Mouse (Mus musculus) limb, embryonic 13.5 days (tissue): ENCODE results near the gene Fez2. TPM values are rescaled to one million over a fixed set of nuclear protein-coding genes. Genes with fewer than 3 reads are reported as not detected.

Experiments used
- ATAC-seq: fragments of 200-750 bp; cut with Nextera tagmentation; 2 replicates; pipeline ENCODE4 v1.8.0; 2017; ENCODE audit warnings: low read depth, moderate number of reproducible peaks, moderate TSS enrichment; ENCODE audit not compliant: low FRiP score
- H3K27ac ChIP-seq: fragments of 300-500 bp; sonication (generic); 2 replicates; pipeline ENCODE4 v1.5.1; 2015; ENCODE audit warnings: inconsistent platforms, mild to moderate bottlenecking, moderate library complexity
- H3K27me3 ChIP-seq: fragments of 300-500 bp; sonication (generic); 2 replicates; pipeline ENCODE4 v1.6.1; 2015; ENCODE audit warnings: mild to moderate bottlenecking, inconsistent platforms
- H3K36me3 ChIP-seq: fragments of 300-500 bp; sonication (generic); 2 replicates; pipeline ENCODE4 v1.6.1; 2015; ENCODE audit warnings: inconsistent platforms, mild to moderate bottlenecking, moderate library complexity
- H3K4me1 ChIP-seq: fragments of 300-500 bp; sonication (generic); 2 replicates; pipeline ENCODE4 v1.6.1; 2015; ENCODE audit warnings: inconsistent platforms
- H3K4me2 ChIP-seq: fragments of 300-500 bp; sonication (generic); replicated peaks from 2 replicates; pipeline ENCODE4 v1.6.1; 2015; ENCODE audit warnings: inconsistent platforms, mild to moderate bottlenecking, moderate library complexity
- H3K4me3 ChIP-seq: fragments of 300-500 bp; sonication (generic); 2 replicates; pipeline ENCODE4 v1.5.1; 2015; ENCODE audit warnings: moderate library complexity, mild to moderate bottlenecking, inconsistent platforms
- H3K9ac ChIP-seq: fragments of 300-500 bp; sonication (generic); 2 replicates; pipeline ENCODE4 v1.6.1; 2015; ENCODE audit warnings: mild to moderate bottlenecking, inconsistent platforms
- H3K9me3 ChIP-seq: fragments of 300-500 bp; sonication (generic); 2 replicates; pipeline ENCODE4 v1.6.1; 2016; ENCODE audit warnings: inconsistent platforms
- WGBS: fragments of 180-500 bp; shearing (Covaris S2); methylation state at CpG from one replicate; pipeline ENCODE4 v1.1.7; 2015; 5-methylcytosine and 5-hydroxymethylcytosine counted together
- polyA plus RNA-seq: library from polyadenylated mRNA; unstranded; fragments of >200 nt; fragmentation: Nextera tagmentation; extraction: Ambion mirVana; gene quantifications from 2 replicates; pipeline ENCODE4 v1.2.1, GENCODE M21; 2015

Fez2 gene
- polyA plus RNA-seq, 1 experiment from 2014 or later, result 41.2 TPM

DNA sequence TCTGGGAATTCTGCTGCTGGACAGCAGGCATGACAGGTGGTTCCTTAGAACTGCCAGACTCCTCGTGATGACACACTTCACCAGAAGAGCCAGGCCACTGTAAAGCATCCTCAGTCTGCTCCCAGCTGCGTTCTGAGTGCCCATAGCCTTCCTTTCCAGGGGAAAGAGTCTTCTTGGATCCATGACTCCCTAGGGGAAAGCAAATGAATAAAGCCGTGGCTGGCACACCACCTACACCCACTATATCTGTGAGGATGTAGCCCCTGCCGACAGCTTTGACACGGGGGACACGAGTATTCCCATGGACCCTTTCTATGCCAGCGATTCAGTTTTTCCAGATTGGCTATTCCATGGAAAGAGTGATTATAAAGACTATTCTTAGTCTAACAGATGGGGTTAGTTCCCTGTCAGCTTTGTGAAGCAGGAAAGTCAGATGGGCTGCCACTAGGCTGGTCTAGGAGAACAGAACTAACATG, 59.7 kb downstream of the Fez2 start:
- Histone ChIP-seq H3K36me3 (peaks cover 30% of the 10 kb centered on the region), H3K27ac (no peak overlapping the region), H3K4me2 (no peak overlapping the region), H3K4me1 (peaks cover 3% of the 10 kb centered on the region; the same call in 1 of the 2 replicates), H3K4me3 (no peak overlapping the region), H3K27me3 (no peaks in the 10 kb centered on the region), H3K9me3 (no peaks in the 10 kb centered on the region), H3K9ac (no peak overlapping the region)
- WGBS, result 80% methylated on average over 7 of the region's 7 CpGs
- ATAC-seq, result no peak

- no peak for ATAC-seq
- no peaks in the 10 kb centered on the region for H3K9me3 ChIP-seq
- H3K9ac ChIP-seq, result no peak overlapping the region
- H3K27me3 ChIP-seq, result no peaks in the 10 kb centered on the region
- H3K4me1 ChIP-seq, result peaks cover 3% of the 10 kb centered on the region; the same call in 1 of the 2 replicates
- H3K4me2 ChIP-seq, result no peak overlapping the region
- WGBS, result 45% methylated on average over 4 of the region's 4 CpGs
- H3K36me3 ChIP-seq, result peaks cover 36% of the 10 kb centered on the region
- no peak overlapping the region for H3K4me3 ChIP-seq
- H3K27ac ChIP-seq, result no peak overlapping the region
Observed at GRCm38 (mm10) chr17:78357753-78358152, 60.2 kb downstream of the Fez2 start.

- no peak for ATAC-seq
- Histone ChIP-seq H3K4me1 (peaks cover 4% of the 10 kb centered on the region; the same call in 1 of the 2 replicates), H3K36me3 (peaks cover 45% of the 10 kb centered on the region), H3K9ac (no peak overlapping the region), H3K9me3 (no peaks in the 10 kb centered on the region), H3K27ac (no peak overlapping the region), H3K27me3 (no peaks in the 10 kb centered on the region), H3K4me2 (no peak overlapping the region), H3K4me3 (no peak overlapping the region)
- 84% methylated on average over 8 of the region's 8 CpGs for WGBS
Observed at GRCm38 (mm10) chr17:78355611-78356010, 62.3 kb downstream of the Fez2 start.

- H3K4me1 ChIP-seq, result peaks cover 4% of the 10 kb centered on the region; the same call in 1 of the 2 replicates
- no peak for ATAC-seq
- H3K27ac ChIP-seq, result no peak overlapping the region
- H3K9me3 ChIP-seq, result no peaks in the 10 kb centered on the region
- 82% methylated on average over 12 of the region's 12 CpGs for WGBS
- H3K4me2 ChIP-seq, result no peak overlapping the region
- no peaks in the 10 kb centered on the region for H3K27me3 ChIP-seq
- H3K9ac ChIP-seq, result no peak overlapping the region
- H3K36me3 ChIP-seq, result peaks cover 50% of the 10 kb centered on the region
- H3K4me3 ChIP-seq, result no peak overlapping the region
Observed at GRCm38 (mm10) chr17:78354871-78355270, 63.1 kb downstream of the Fez2 start.

GRCm38 (mm10) chr17:78354411-78354810, 63.5 kb downstream of the Fez2 start:
- Histone ChIP-seq H3K4me3 (no peak overlapping the region), H3K9ac (no peak overlapping the region), H3K27me3 (no peaks in the 10 kb centered on the region), H3K9me3 (no peaks in the 10 kb centered on the region), H3K27ac (no peak overlapping the region), H3K4me2 (no peak overlapping the region), H3K4me1 (peaks cover 4% of the 10 kb centered on the region; the same call in 1 of the 2 replicates), H3K36me3 (peaks cover 54% of the 10 kb centered on the region)
- ATAC-seq, result no peak
- WGBS, result 77% methylated on average over 2 of the region's 2 CpGs

- Histone ChIP-seq H3K27ac (no peak overlapping the region), H3K4me3 (no peak overlapping the region), H3K4me2 (no peak overlapping the region), H3K9ac (no peak overlapping the region), H3K9me3 (no peaks in the 10 kb centered on the region), H3K27me3 (no peaks in the 10 kb centered on the region), H3K36me3 (peaks cover 69% of the 10 kb centered on the region), H3K4me1 (peaks cover 4% of the 10 kb centered on the region; the same call in 1 of the 2 replicates)
- no peak for ATAC-seq
- WGBS, result 83% methylated on average over 3 of the region's 3 CpGs
Observed at GRCm38 (mm10) chr17:78352500-78352855, 65.5 kb downstream of the Fez2 start.

- Histone ChIP-seq H3K4me3 (no peak overlapping the region), H3K27me3 (no peaks in the 10 kb centered on the region), H3K4me2 (no peak overlapping the region), H3K27ac (no peak overlapping the region), H3K4me1 (peaks cover 4% of the 10 kb centered on the region; the same call in 1 of the 2 replicates), H3K9me3 (no peaks in the 10 kb centered on the region), H3K9ac (no peak overlapping the region), H3K36me3 (peaks cover 67% of the 10 kb centered on the region)
- WGBS, result 51% methylated on average over 12 of the region's 12 CpGs
- ATAC-seq, result 0 out of 2 replicates have a peak, but pooled peaks have one; percentile 30
Observed at GRCm38 (mm10) chr17:78351676-78352499, 66.1 kb downstream of the Fez2 start.

DNA sequence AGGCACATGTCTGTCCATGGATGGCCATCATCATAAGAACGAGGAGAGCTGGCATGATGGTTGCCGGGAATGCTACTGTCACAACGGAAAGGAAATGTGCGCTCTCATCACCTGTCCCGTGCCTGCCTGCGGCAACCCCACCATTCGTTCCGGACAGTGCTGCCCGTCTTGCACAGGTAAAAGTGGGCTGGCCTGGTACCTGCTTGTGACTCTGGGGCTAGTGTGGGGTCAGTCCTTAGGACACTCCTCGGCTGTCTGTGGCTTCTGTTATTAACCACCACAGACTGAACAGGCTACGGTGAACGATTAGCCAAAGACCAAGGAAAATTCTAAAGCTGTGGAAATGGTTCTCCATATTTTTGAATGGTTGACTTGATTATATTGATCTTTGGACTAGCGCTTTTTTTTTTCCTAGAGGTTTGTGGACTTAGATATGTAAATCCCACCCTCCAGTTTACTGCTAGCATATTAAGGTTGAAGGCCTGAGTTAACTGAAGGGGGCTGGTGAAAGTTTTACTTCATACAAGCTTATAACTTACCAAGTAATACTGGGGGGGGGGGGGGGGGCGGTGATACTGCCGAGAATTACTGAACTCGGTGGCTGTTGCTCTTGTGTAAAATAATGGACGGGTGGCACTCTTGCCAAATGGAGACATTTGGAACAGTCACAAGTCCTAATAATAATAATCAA, 70.7 kb downstream of the Fez2 start:
- no peak overlapping the region for H3K4me3 ChIP-seq
- H3K4me1 ChIP-seq, result peaks cover 12% of the 10 kb centered on the region; the same call in 1 of the 2 replicates
- peaks cover 54% of the 10 kb centered on the region for H3K36me3 ChIP-seq
- H3K27me3 ChIP-seq, result no peaks in the 10 kb centered on the region
- no peak overlapping the region for H3K27ac ChIP-seq
- no peak overlapping the region for H3K9ac ChIP-seq
- H3K4me2 ChIP-seq, result no peak overlapping the region
- no peak for ATAC-seq
- 94% methylated on average over 17 of the region's 17 CpGs for whole genome bisulfite sequencing
- no peaks in the 10 kb centered on the region for H3K9me3 ChIP-seq

DNA sequence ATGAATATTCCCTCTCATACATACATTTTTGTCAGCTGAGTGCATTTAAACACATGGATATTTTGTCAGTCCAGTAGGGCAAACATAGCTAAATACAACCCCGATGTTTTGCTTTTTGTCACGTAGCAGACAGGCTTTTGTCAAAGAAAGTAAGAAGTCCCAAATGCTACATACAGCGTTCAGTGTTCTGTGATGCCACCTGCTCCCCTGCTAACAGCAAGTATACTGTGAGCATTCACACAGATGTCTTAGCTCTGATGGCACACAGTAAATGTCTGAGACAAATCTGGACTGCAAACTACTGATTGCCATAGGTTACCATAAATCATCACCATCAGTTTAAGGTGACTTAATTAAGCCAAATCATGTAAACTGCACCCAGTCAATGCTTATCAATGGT, 74.3 kb downstream of the Fez2 start:
- peaks cover 33% of the 10 kb centered on the region for H3K36me3 ChIP-seq
- no peaks in the 10 kb centered on the region for H3K27me3 ChIP-seq
- no peak overlapping the region for H3K4me2 ChIP-seq
- no peak overlapping the region for H3K27ac ChIP-seq
- H3K9me3 ChIP-seq, result no peaks in the 10 kb centered on the region
- WGBS, result 94% methylated on average over 3 of the region's 3 CpGs
- no peak for ATAC-seq
- H3K4me3 ChIP-seq, result no peak overlapping the region
- 0 out of 2 replicates have a peak, but pooled peaks cover 11% of the 10 kb centered on the region for H3K4me1 ChIP-seq
- H3K9ac ChIP-seq, result no peak overlapping the region

DNA sequence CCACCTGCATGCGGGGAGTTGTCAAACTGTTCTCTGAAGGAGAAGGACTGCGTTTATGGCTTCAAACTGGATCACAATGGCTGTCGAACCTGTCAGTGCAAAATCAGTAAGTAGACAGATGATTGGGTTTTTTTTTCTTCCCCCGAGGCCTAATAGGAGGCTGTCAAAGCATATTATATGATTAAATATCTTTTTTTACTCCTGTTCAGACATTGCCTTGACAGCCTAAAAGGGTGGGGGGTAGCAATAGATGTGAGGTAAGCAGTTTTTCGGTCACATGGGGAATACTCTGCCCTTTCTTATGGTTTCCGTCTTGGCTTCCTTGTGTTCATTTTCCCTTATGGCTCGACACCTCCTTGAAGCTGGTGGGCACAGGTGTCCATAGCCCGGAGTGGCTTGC, 82.7 kb downstream of the Fez2 start:
- no peak overlapping the region for H3K4me3 ChIP-seq

GRCm38 (mm10) chr17:78333275-78333674, 84.7 kb downstream of the Fez2 start:
- no peak overlapping the region for H3K4me3 ChIP-seq
- H3K36me3 ChIP-seq, result peaks cover 21% of the 10 kb centered on the region
- WGBS, result 85% methylated on average over 10 of the region's 10 CpGs
- no peaks in the 10 kb centered on the region for H3K9me3 ChIP-seq
- H3K4me1 ChIP-seq, result peaks cover 10% of the 10 kb centered on the region
- H3K27ac ChIP-seq, result no peak overlapping the region
- H3K27me3 ChIP-seq, result no peaks in the 10 kb centered on the region
- H3K9ac ChIP-seq, result no peak overlapping the region
- ATAC-seq, result no peak
- no peak overlapping the region for H3K4me2 ChIP-seq

More for the DNA sequence above, 82.7 kb downstream of the Fez2 start:
- Histone ChIP-seq H3K4me2 (no peak overlapping the region), H3K9me3 (no peaks in the 10 kb centered on the region), H3K4me1 (peaks cover 9% of the 10 kb centered on the region; the same call in 1 of the 2 replicates), H3K27me3 (no peaks in the 10 kb centered on the region), H3K36me3 (peaks cover 21% of the 10 kb centered on the region), H3K9ac (no peak overlapping the region), H3K27ac (no peak overlapping the region)
- ATAC-seq, result no peak
- 84% methylated on average over 8 of the region's 8 CpGs for WGBS

- 78% methylated on average over 8 of the region's 8 CpGs for WGBS
- no peak for ATAC-seq
- no peaks in the 10 kb centered on the region for H3K9me3 ChIP-seq
- no peaks in the 10 kb centered on the region for H3K27me3 ChIP-seq
- H3K4me1 ChIP-seq, result peaks cover 15% of the 10 kb centered on the region
- no peak overlapping the region for H3K27ac ChIP-seq
- no peak overlapping the region for H3K9ac ChIP-seq
- H3K4me3 ChIP-seq, result no peak overlapping the region
- peaks cover 14% of the 10 kb centered on the region for H3K36me3 ChIP-seq
- H3K4me2 ChIP-seq, result no peak overlapping the region
Observed at GRCm38 (mm10) chr17:78331438-78331837, 86.5 kb downstream of the Fez2 start.
